Mouse (Mus musculus) liver, adult 2 months (tissue): ENCODE data around the gene Stk16. TPM values are rescaled to one million over a fixed set of nuclear protein-coding genes. Genes with fewer than 3 reads are reported as not detected.

Experiments used
- DNase-seq: peaks from one replicate; pipeline ENCODE4 v3.0.0-alpha.2; 2011; ENCODE audit warnings: low read depth, low spot score; ENCODE audit errors: extremely low read depth
- H3K27ac ChIP-seq: fragments of 200-500 bp; replicated peaks from 2 replicates; pipeline ENCODE4 v1.5.1; 2012; ENCODE audit warnings: low read depth, mild to moderate bottlenecking, control low read depth, inconsistent platforms, low read length; ENCODE audit not compliant: insufficient read depth
- H3K27me3 ChIP-seq: fragments of 200-500 bp; 2 replicates; pipeline ENCODE4 v1.6.1; 2012; ENCODE audit warnings: mild to moderate bottlenecking, moderate library complexity, low read length, inconsistent platforms; ENCODE audit not compliant: control insufficient read depth, insufficient read depth
- H3K36me3 ChIP-seq: fragments of 200-500 bp; 2 replicates; pipeline ENCODE4 v1.6.1; 2012; ENCODE audit warnings: low read length, inconsistent platforms; ENCODE audit not compliant: control insufficient read depth, insufficient read depth
- H3K4me1 ChIP-seq: fragments of 200-500 bp; 2 replicates; pipeline ENCODE4 v1.6.1; 2011; ENCODE audit warnings: low read length; ENCODE audit not compliant: control insufficient read depth, insufficient read depth
- H3K4me3 ChIP-seq: fragments of 200-500 bp; 2 replicates; pipeline ENCODE4 v1.5.1; 2011; ENCODE audit warnings: low read depth, mild to moderate bottlenecking, control low read depth, low read length, moderate library complexity; ENCODE audit not compliant: insufficient read depth
- H3K79me2 ChIP-seq: fragments of 200-500 bp; 2 replicates; pipeline ENCODE4 v1.6.1; 2012; ENCODE audit warnings: inconsistent platforms, mild to moderate bottlenecking, low read length, moderate library complexity; ENCODE audit not compliant: control insufficient read depth, insufficient read depth
- H3K9ac ChIP-seq: fragments of 200-500 bp; 2 replicates; pipeline ENCODE4 v1.6.1; 2012; ENCODE audit warnings: low read depth, mild to moderate bottlenecking, control low read depth, inconsistent platforms, low read length
- CTCF ChIP-seq: fragments of 200-500 bp; IDR thresholded peaks from 2 replicates; pipeline ENCODE4 v1.5.1; 2011; ENCODE audit warnings: low read depth, low read length, control low read depth
- POLR2A ChIP-seq: fragments of 200-500 bp; IDR thresholded peaks from 2 replicates; pipeline ENCODE4 v1.6.1; 2011; ENCODE audit warnings: low read length, control low read depth; ENCODE audit not compliant: insufficient read depth; ENCODE audit errors: extremely low read depth
- WGBS: fragments of 180-500 bp; shearing (Covaris S2); methylation state at CpG from one replicate; pipeline ENCODE4 v1.1.7; 2018; 5-methylcytosine and 5-hydroxymethylcytosine counted together
- polyA plus RNA-seq: library from polyadenylated mRNA; depleted of rRNA; stranded (reverse); fragments of >200 nt; gene quantifications from 2 replicates; pipeline ENCODE4 v1.2.3, GENCODE M21; 2012
- total RNA-seq: library from RNA; depleted of rRNA; stranded (reverse); fragments of >200 nt; gene quantifications from 2 replicates; pipeline ENCODE4 v1.2.3, GENCODE M21; 2014

Gene Stk16
- total and polyA plus RNA-seq, 2 experiments: 57.3 to 221 TPM

- Histone ChIP-seq H3K27me3 (no peaks in the 10 kb centered on the region), H3K4me3 (peak within 1 kb of the TSS; percentile 90), H3K36me3 (peaks cover 10% of the 10 kb centered on the region; the same call in 1 of the 2 replicates), H3K27ac (peak within 1 kb of the TSS; percentile 93), H3K9ac (peak within 1 kb of the TSS; percentile 93), H3K79me2 (peaks cover 6% of the 10 kb centered on the region; the same call in 1 of the 2 replicates), H3K4me1 (peaks cover 29% of the 10 kb centered on the region)
- DNase-seq: no peak
- TF ChIP-seq POLR2A: no peak
- no peak for TF ChIP-seq CTCF
- WGBS: 2% methylated on average over 34 of the region's 34 CpGs
Observed at GRCm38 (mm10) chr1:75219531-75219930, 8.9 kb downstream of the Stk16 start, which contains the start of gene Tuba4a. Gene Tuba4a (minus strand): TSS chr1:75219865.

GRCm38 (mm10) chr1:75221538-75221937 is 10.9 kb downstream of the Stk16 start:
- no peaks in the 10 kb centered on the region for H3K36me3 ChIP-seq
- no peak for DNase-seq
- peaks cover 6% of the 10 kb centered on the region; the same call in 1 of the 2 replicates for H3K79me2 ChIP-seq
- H3K4me1 ChIP-seq: peaks cover 15% of the 10 kb centered on the region
- H3K27me3 ChIP-seq: no peaks in the 10 kb centered on the region
- TF ChIP-seq CTCF: no peak
- no peak overlapping the region for H3K27ac ChIP-seq
- H3K9ac ChIP-seq: no peak overlapping the region
- WGBS: 91% methylated on average over 3 of the region's 3 CpGs
- no peak overlapping the region for H3K4me3 ChIP-seq

- Histone ChIP-seq H3K9ac (no peak overlapping the region), H3K79me2 (peaks cover 6% of the 10 kb centered on the region; the same call in 1 of the 2 replicates), H3K27me3 (no peaks in the 10 kb centered on the region), H3K4me3 (no peak overlapping the region), H3K36me3 (no peaks in the 10 kb centered on the region), H3K4me1 (peaks cover 7% of the 10 kb centered on the region), H3K27ac (no peak overlapping the region)
- no peak for TF ChIP-seq POLR2A
- no peak for DNase-seq
- 79% methylated on average over 6 of the region's 6 CpGs for whole genome bisulfite sequencing
Observed at GRCm38 (mm10) chr1:75222926-75223325, 12.3 kb downstream of the Stk16 start.

DNA sequence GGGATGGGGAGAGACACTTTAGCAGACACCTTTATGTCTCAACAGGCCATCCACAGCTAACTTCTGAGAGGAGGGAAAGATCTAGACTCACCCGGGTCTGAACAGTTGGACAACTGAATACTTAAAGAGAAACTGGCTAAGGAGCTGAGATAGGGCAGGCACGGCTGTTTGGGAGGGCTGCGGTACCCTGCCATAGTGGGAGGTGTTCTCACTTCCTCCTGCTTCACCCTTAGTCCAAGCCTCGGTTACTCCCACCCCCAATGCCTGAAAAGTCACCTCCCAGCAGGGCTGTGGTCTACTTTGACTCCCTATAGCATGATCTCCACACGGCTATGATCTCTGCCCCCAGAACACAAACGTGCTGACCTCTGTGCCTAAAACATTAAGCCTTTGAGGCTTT is 12.9 kb downstream of the Stk16 start:
- Histone ChIP-seq H3K4me3 (no peak overlapping the region), H3K36me3 (no peaks in the 10 kb centered on the region), H3K79me2 (peaks cover 4% of the 10 kb centered on the region; the same call in 1 of the 2 replicates), H3K4me1 (peaks cover 7% of the 10 kb centered on the region), H3K27ac (no peak overlapping the region), H3K27me3 (no peaks in the 10 kb centered on the region), H3K9ac (no peak overlapping the region)
- DNase-seq: no peak
- WGBS: 66% methylated on average over 6 of the region's 6 CpGs
- TF ChIP-seq POLR2A (no peak), CTCF (no peak)

GRCm38 (mm10) chr1:75225473-75225872 is 14.8 kb downstream of the Stk16 start:
- Histone ChIP-seq H3K27me3 (no peaks in the 10 kb centered on the region), H3K79me2 (no peaks in the 10 kb centered on the region), H3K27ac (no peak overlapping the region), H3K9ac (no peak overlapping the region), H3K4me1 (peaks cover 5% of the 10 kb centered on the region), H3K36me3 (no peaks in the 10 kb centered on the region), H3K4me3 (no peak overlapping the region)
- TF ChIP-seq CTCF (no peak), POLR2A (no peak)
- no peak for DNase-seq
- WGBS: 61% methylated on average over 3 of the region's 3 CpGs

GRCm38 (mm10) chr1:75226138-75226537 is 15.5 kb downstream of the Stk16 start:
- TF ChIP-seq CTCF: no peak
- TF ChIP-seq POLR2A: no peak
- no peak overlapping the region for H3K9ac ChIP-seq
- no peaks in the 10 kb centered on the region for H3K27me3 ChIP-seq
- H3K79me2 ChIP-seq: no peaks in the 10 kb centered on the region
- H3K4me1 ChIP-seq: peaks cover 5% of the 10 kb centered on the region
- H3K4me3 ChIP-seq: no peak overlapping the region
- WGBS: 67% methylated on average over 2 of the region's 2 CpGs
- H3K36me3 ChIP-seq: no peaks in the 10 kb centered on the region
- DNase-seq: no peak
- H3K27ac ChIP-seq: no peak overlapping the region
